ENCODE assay signal across 27 mouse cellular contexts in the genomic region with DNA sequence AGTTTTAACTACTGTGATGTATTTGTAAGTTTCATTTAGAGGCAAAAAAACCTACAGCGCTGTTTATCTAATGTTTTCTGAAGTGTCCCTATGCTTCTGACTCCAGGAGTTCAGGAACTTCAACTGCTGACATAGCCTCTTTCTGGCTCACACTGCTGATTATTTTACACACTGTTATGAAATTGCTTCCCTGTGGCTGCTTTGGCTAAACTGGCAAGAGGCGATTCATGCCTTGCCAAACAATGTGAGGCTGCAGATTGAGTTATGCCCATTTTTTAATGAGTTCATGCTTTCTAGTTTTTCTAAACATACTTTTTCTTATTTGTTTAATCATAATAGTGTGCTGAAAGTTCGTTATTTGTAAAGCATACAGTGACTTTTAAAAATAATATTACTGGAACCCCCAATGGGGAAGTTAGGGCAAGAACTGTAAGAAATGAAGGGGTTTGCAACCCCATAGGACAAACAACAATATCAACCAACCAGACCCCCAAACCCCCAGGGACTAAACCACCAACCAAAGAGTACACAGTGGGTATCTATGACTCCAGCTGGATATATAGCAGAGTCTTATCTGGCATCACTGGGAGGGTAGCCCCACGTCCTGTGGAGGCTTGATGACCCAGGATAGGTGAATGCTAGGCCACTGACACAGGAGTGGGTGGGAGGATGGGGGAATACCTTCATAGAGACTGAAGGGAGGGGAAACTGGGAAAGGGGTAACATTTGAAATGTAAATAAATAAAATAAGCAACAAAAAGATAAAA.
DNase-seq lines count a peak whose midpoint lies in the region; ATAC-seq lines count a peak whose summit lies in the region.
"Had no signal": no experiment of that assay in that cellular context is flagged by ENCODE, and none has a peak within 500 bp of the region (broad histone marks: within the 10 kb centered on the region; RNA-seq: fewer than 3 reads in every experiment).

No protein-coding gene starts in this region.

- H3K4me3 ChIP-seq in forebrain, embryonic 11.5 days (ENCODE audit: low read depth, low read length), result no peak overlapping the region
- no peak overlapping the region for H3K4me3 ChIP-seq in forebrain, embryonic 15.5 days
- no peak overlapping the region for H3K4me3 ChIP-seq in limb, embryonic 12.5 days (replicated peaks)
- no peak overlapping the region for H3K4me3 ChIP-seq in limb, embryonic 10.5 days
- H3K4me3 ChIP-seq in neural tube, embryonic 11.5 days (ENCODE audit: low read depth, low read length), result no peak overlapping the region
- H3K4me3 ChIP-seq in neural tube, embryonic 15.5 days (replicated peaks), result no peak overlapping the region
- H3K4me3 ChIP-seq: embryonic facial prominence, embryonic 15.5 days; heart, embryonic 13.5 days; hindbrain, embryonic 15.5 days; kidney, embryonic 15.5 days; layer of hippocampus, adult 2 months; left cerebral cortex, adult 2 months; megakaryocyte, embryonic 14.5 days; stomach, embryonic 15.5 days had no signal

- H3K27ac ChIP-seq in forebrain, embryonic 11.5 days (ENCODE audit: low read depth, low read length), result no peak overlapping the region
- no peak overlapping the region for H3K27ac ChIP-seq in forebrain, embryonic 15.5 days (replicated peaks)
- H3K27ac ChIP-seq in limb, embryonic 12.5 days, result no peak overlapping the region
- H3K27ac ChIP-seq in limb, embryonic 10.5 days, result no peak overlapping the region
- no peak overlapping the region for H3K27ac ChIP-seq in neural tube, embryonic 11.5 days (ENCODE audit: low read depth, low read length)
- H3K27ac ChIP-seq in neural tube, embryonic 15.5 days (replicated peaks), result no peak overlapping the region
- H3K27ac ChIP-seq: embryonic facial prominence, embryonic 15.5 days; heart, embryonic 13.5 days; hindbrain, embryonic 15.5 days; kidney, embryonic 15.5 days; layer of hippocampus, adult 2 months; left cerebral cortex, adult 2 months; stomach, embryonic 15.5 days had no signal

- no peak overlapping the region for H3K9ac ChIP-seq in forebrain, embryonic 11.5 days (ENCODE audit: low read length)
- no peak overlapping the region for H3K9ac ChIP-seq in forebrain, embryonic 15.5 days (replicated peaks)
- H3K9ac ChIP-seq in limb, embryonic 12.5 days (replicated peaks), result no peak overlapping the region
- H3K9ac ChIP-seq in neural tube, embryonic 11.5 days (ENCODE audit: low read length), result no peak overlapping the region
- H3K9ac ChIP-seq in neural tube, embryonic 15.5 days (replicated peaks), result no peak overlapping the region
- H3K9ac ChIP-seq: embryonic facial prominence, embryonic 15.5 days; heart, embryonic 13.5 days; hindbrain, embryonic 15.5 days; kidney, embryonic 15.5 days; stomach, embryonic 15.5 days had no signal

- no peaks in the 10 kb centered on the region for H3K27me3 ChIP-seq in forebrain, embryonic 11.5 days (ENCODE audit: control insufficient read depth, insufficient read depth, low read length)
- no peaks in the 10 kb centered on the region for H3K27me3 ChIP-seq in forebrain, embryonic 15.5 days
- H3K27me3 ChIP-seq in limb, embryonic 12.5 days, result no peaks in the 10 kb centered on the region
- H3K27me3 ChIP-seq in limb, embryonic 10.5 days (ENCODE audit: low read depth, poor library complexity, severe bottlenecking), result no peaks in the 10 kb centered on the region
- H3K27me3 ChIP-seq in neural tube, embryonic 11.5 days (ENCODE audit: control insufficient read depth, insufficient read depth, low read length), result no peaks in the 10 kb centered on the region
- no peaks in the 10 kb centered on the region for H3K27me3 ChIP-seq in neural tube, embryonic 15.5 days (replicated peaks)
- H3K27me3 ChIP-seq: embryonic facial prominence, embryonic 15.5 days; heart, embryonic 13.5 days; hindbrain, embryonic 15.5 days; kidney, embryonic 15.5 days; megakaryocyte, embryonic 14.5 days; stomach, embryonic 15.5 days had no signal

- DNase-seq in forebrain, embryonic 11.5 days (ENCODE audit: low spot score), result no peak
- DNase-seq in limb, embryonic 10.5 days (ENCODE audit: low spot score), result no peak
- no peak for DNase-seq in neural tube, embryonic 11.5 days (ENCODE audit: low spot score)
- DNase-seq in right cerebral cortex, postnatal 25 days, result no peak
- DNase-seq: adrenal gland, postnatal 36 days; cerebellum, adult 8-10 months; gastrocnemius, postnatal 10 days; heart, postnatal 10 days; kidney, adult 18-20 months; kidney, postnatal 25 days; lung, postnatal 36 days; retina, postnatal 1 day; right cerebral cortex, postnatal 14 days; thymus, postnatal 14 days had no signal

- no peaks in the 10 kb centered on the region for H3K9me3 ChIP-seq in forebrain, embryonic 11.5 days (ENCODE audit: control insufficient read depth, low read length)
- no peaks in the 10 kb centered on the region for H3K9me3 ChIP-seq in forebrain, embryonic 15.5 days
- H3K9me3 ChIP-seq in limb, embryonic 12.5 days, result no peaks in the 10 kb centered on the region
- no peaks in the 10 kb centered on the region for H3K9me3 ChIP-seq in limb, embryonic 10.5 days (replicated peaks)
- no peaks in the 10 kb centered on the region for H3K9me3 ChIP-seq in neural tube, embryonic 11.5 days (ENCODE audit: control insufficient read depth, low read length)
- H3K9me3 ChIP-seq in neural tube, embryonic 15.5 days (replicated peaks), result no peaks in the 10 kb centered on the region
- H3K9me3 ChIP-seq: embryonic facial prominence, embryonic 15.5 days; heart, embryonic 13.5 days; hindbrain, embryonic 15.5 days; kidney, embryonic 15.5 days; stomach, embryonic 15.5 days had no signal

- no peaks in the 10 kb centered on the region for H3K36me3 ChIP-seq in forebrain, embryonic 11.5 days (ENCODE audit: control insufficient read depth, insufficient read depth, low read length)
- H3K36me3 ChIP-seq in forebrain, embryonic 15.5 days, result no peaks in the 10 kb centered on the region
- no peaks in the 10 kb centered on the region for H3K36me3 ChIP-seq in limb, embryonic 12.5 days
- no peaks in the 10 kb centered on the region for H3K36me3 ChIP-seq in limb, embryonic 10.5 days
- no peaks in the 10 kb centered on the region for H3K36me3 ChIP-seq in neural tube, embryonic 11.5 days (ENCODE audit: control insufficient read depth, insufficient read depth, low read length)
- H3K36me3 ChIP-seq in neural tube, embryonic 15.5 days, result no peaks in the 10 kb centered on the region
- H3K36me3 ChIP-seq: embryonic facial prominence, embryonic 15.5 days; heart, embryonic 13.5 days; hindbrain, embryonic 15.5 days; kidney, embryonic 15.5 days; stomach, embryonic 15.5 days had no signal

- ATAC-seq in forebrain, embryonic 11.5 days (replicated peaks; ENCODE audit: low FRiP score), result 0 out of 2 replicates have a peak, but pooled peaks have one; percentile 49
- no peak for ATAC-seq in forebrain, embryonic 15.5 days (replicated peaks)
- ATAC-seq in limb, embryonic 12.5 days (ENCODE audit: insufficient number of reproducible peaks, insufficient read depth, low FRiP score, low TSS enrichment, low read depth), result 0 out of 2 replicates have a peak, but pooled peaks have one; percentile 59
- 0 out of 2 replicates have a peak, but pooled peaks have one; percentile 25 for ATAC-seq in neural tube, embryonic 11.5 days (ENCODE audit: insufficient read depth, low FRiP score, low TSS enrichment)
- ATAC-seq in neural tube, embryonic 15.5 days (ENCODE audit: low FRiP score), result no peak
- ATAC-seq: CD4-positive, CD25-positive, alpha-beta regulatory T cell, adult 4 months had no signal

- 79% methylated on average over 4 of the region's 4 CpGs for WGBS in forebrain, embryonic 11.5 days
- WGBS in forebrain, embryonic 15.5 days, result 77% methylated on average over 4 of the region's 4 CpGs
- 80% methylated on average over 4 of the region's 4 CpGs for WGBS in limb, embryonic 12.5 days
- 85% methylated on average over 4 of the region's 4 CpGs for WGBS in limb, embryonic 10.5 days
- WGBS in neural tube, embryonic 11.5 days, result 84% methylated on average over 4 of the region's 4 CpGs
- WGBS in neural tube, embryonic 15.5 days, result 77% methylated on average over 4 of the region's 4 CpGs

- H3K4me1 ChIP-seq in forebrain, embryonic 11.5 days (replicated peaks; ENCODE audit: control insufficient read depth, insufficient read depth, low read length), result no peaks in the 10 kb centered on the region
- H3K4me1 ChIP-seq in forebrain, embryonic 15.5 days, result no peaks in the 10 kb centered on the region
- no peaks in the 10 kb centered on the region for H3K4me1 ChIP-seq in limb, embryonic 12.5 days (replicated peaks)
- H3K4me1 ChIP-seq in limb, embryonic 10.5 days, result no peaks in the 10 kb centered on the region
- no peaks in the 10 kb centered on the region for H3K4me1 ChIP-seq in neural tube, embryonic 11.5 days (ENCODE audit: control insufficient read depth, insufficient read depth, low read length)
- no peaks in the 10 kb centered on the region for H3K4me1 ChIP-seq in neural tube, embryonic 15.5 days
- H3K4me1 ChIP-seq: embryonic facial prominence, embryonic 15.5 days; heart, embryonic 13.5 days; hindbrain, embryonic 15.5 days; kidney, embryonic 15.5 days; megakaryocyte, embryonic 14.5 days; stomach, embryonic 15.5 days had no signal

- no peak overlapping the region for H3K4me2 ChIP-seq in forebrain, embryonic 11.5 days (ENCODE audit: low read depth, low read length, severe bottlenecking)
- no peak overlapping the region for H3K4me2 ChIP-seq in forebrain, embryonic 15.5 days (replicated peaks)
- no peak overlapping the region for H3K4me2 ChIP-seq in limb, embryonic 12.5 days
- H3K4me2 ChIP-seq in neural tube, embryonic 11.5 days (ENCODE audit: low read depth), result no peak overlapping the region
- H3K4me2 ChIP-seq in neural tube, embryonic 15.5 days, result no peak overlapping the region
- H3K4me2 ChIP-seq: embryonic facial prominence, embryonic 15.5 days; heart, embryonic 13.5 days; hindbrain, embryonic 15.5 days; kidney, embryonic 15.5 days; liver, embryonic 11.5 days; stomach, embryonic 15.5 days had no signal

Comparison
In these comparisons a context has a peak if more than half of its experiments do, and no peak if none do; other contexts are left out.
1. ATAC-seq: peak in forebrain, embryonic 11.5 days (single experiment), limb, embryonic 12.5 days (single experiment) and neural tube, embryonic 11.5 days (single experiment); none in forebrain, embryonic 15.5 days (single experiment) and neural tube, embryonic 15.5 days (single experiment).